Mouse (Mus musculus) cerebellum, adult 2 months (tissue): ENCODE results near the gene Gtpbp10.

Source experiments
- CTCF ChIP-seq: fragments of 200-500 bp; IDR thresholded peaks from 2 replicates; pipeline ENCODE4 v1.5.1; 2011; ENCODE audit warnings: low read depth, mild to moderate bottlenecking, control low read depth, low read length, moderate library complexity, borderline replicate concordance; ENCODE audit not compliant: insufficient read depth
- POLR2A ChIP-seq: fragments of 200-500 bp; IDR thresholded peaks from 2 replicates; pipeline ENCODE4 v1.6.1; 2011; ENCODE audit warnings: low read length, control low read depth, borderline replicate concordance; ENCODE audit not compliant: insufficient read depth

DNA sequence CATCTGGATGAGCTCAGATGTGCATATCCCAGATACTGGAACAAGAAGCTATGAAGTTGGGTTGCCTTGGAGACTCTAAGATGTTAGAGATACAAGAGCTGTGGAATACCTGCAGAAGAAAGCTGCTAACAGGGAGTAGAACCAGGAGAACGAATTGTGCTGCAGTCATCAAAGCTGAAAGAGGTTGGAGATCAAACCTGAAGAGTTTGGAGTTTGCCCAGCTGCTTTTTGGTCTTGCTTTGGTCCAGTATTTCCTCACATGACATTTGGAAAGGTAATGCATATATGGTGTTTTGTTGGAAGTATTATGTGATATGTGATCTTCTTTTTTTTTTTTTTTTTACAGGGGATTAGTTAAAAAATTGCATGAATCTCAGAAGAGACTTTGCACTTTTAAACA is 23.2 kb downstream of the Gtpbp10 start:
- TF ChIP-seq CTCF: no peak
- no peak for TF ChIP-seq POLR2A
